Mouse (Mus musculus): ENCODE results near the gene Atf4. TPM values are rescaled to one million over a fixed set of nuclear protein-coding genes. Genes with fewer than 3 reads are reported as not detected.
A peak's percentile ranks its signal among the peaks of the same experiment; 100 is the strongest.

Atf4 gene
- 74.9 and 83.4 TPM in 2 replicates for polyA plus RNA-seq (2015; fragmentation: Nextera tagmentation; extraction: Ambion mirVana)

- ATAC-seq (ENCODE audit: extremely low read depth, insufficient number of reproducible peaks, low FRiP score, low TSS enrichment) = peak; percentile 87
- Histone ChIP-seq H3K9ac (peak within 1 kb of the TSS; percentile 100), H3K27ac (replicated peaks) (peak within 1 kb of the TSS; percentile 100), H3K36me3 (peaks cover 65% of the 10 kb centered on the region), H3K4me1 (peaks cover 76% of the 10 kb centered on the region), H3K4me3 (peak within 1 kb of the TSS; percentile 100), H3K9me3 (no peaks in the 10 kb centered on the region), H3K27me3 (replicated peaks) (no peaks in the 10 kb centered on the region), H3K4me2 (peak within 1 kb of the TSS; percentile 90)
- under 1% methylated on average over 62 of the region's 62 CpGs for WGBS
Measured at GRCm38 (mm10) chr15:80254847-80255645, at the start of gene Atf4. Gene Atf4 (plus strand): TSS chr15:80255184.

- Histone ChIP-seq H3K9me3 (no peaks in the 10 kb centered on the region), H3K36me3 (no peaks in the 10 kb centered on the region), H3K9ac (no peak overlapping the region), H3K27ac (replicated peaks) (no peak overlapping the region), H3K27me3 (replicated peaks) (0 out of 2 replicates have a peak, but pooled peaks cover 17% of the 10 kb centered on the region), H3K4me1 (no peaks in the 10 kb centered on the region), H3K4me3 (no peak overlapping the region), H3K4me2 (no peak overlapping the region)
- 70% methylated on average over 3 of the region's 3 CpGs for WGBS
- no peak for ATAC-seq (ENCODE audit: extremely low read depth, insufficient number of reproducible peaks, low FRiP score, low TSS enrichment)
Measured at GRCm38 (mm10) chr15:80206057-80206565, 48.9 kb upstream of the Atf4 start.

- peaks cover 8% of the 10 kb centered on the region; the same call in 1 of the 2 replicates for H3K36me3 ChIP-seq
- ATAC-seq (ENCODE audit: extremely low read depth, insufficient number of reproducible peaks, low FRiP score, low TSS enrichment) = no peak
- 35% methylated on average over 4 of the region's 4 CpGs for WGBS
- H3K4me3 ChIP-seq = no peak overlapping the region
- H3K9me3 ChIP-seq = no peaks in the 10 kb centered on the region
- 0 out of 2 replicates have a peak, but pooled peaks cover 20% of the 10 kb centered on the region for H3K27me3 ChIP-seq (replicated peaks)
- H3K9ac ChIP-seq = no peak overlapping the region
- no peak overlapping the region for H3K4me2 ChIP-seq
- H3K4me1 ChIP-seq = no peaks in the 10 kb centered on the region
- H3K27ac ChIP-seq (replicated peaks) = no peak overlapping the region
Measured at GRCm38 (mm10) chr15:80208446-80208845, 46.5 kb upstream of the Atf4 start.

GRCm38 (mm10) chr15:80213688-80214087 is 41.3 kb upstream of the Atf4 start:
- H3K9ac ChIP-seq = no peak overlapping the region
- ATAC-seq (ENCODE audit: extremely low read depth, insufficient number of reproducible peaks, low FRiP score, low TSS enrichment) = no peak
- 0 out of 2 replicates have a peak, but pooled peaks cover 4% of the 10 kb centered on the region for H3K27me3 ChIP-seq (replicated peaks)
- H3K9me3 ChIP-seq = no peaks in the 10 kb centered on the region
- H3K4me3 ChIP-seq = no peak overlapping the region
- H3K27ac ChIP-seq (replicated peaks) = no peak overlapping the region
- H3K36me3 ChIP-seq = peaks cover 8% of the 10 kb centered on the region; the same call in 1 of the 2 replicates
- no peaks in the 10 kb centered on the region for H3K4me1 ChIP-seq
- no peak overlapping the region for H3K4me2 ChIP-seq

- no peak overlapping the region for H3K27ac ChIP-seq (replicated peaks)
- WGBS = 15% methylated on average over 10 of the region's 10 CpGs
- no peak overlapping the region for H3K4me3 ChIP-seq
- 0 out of 2 replicates have a peak, but pooled peaks cover 3% of the 10 kb centered on the region for H3K27me3 ChIP-seq (replicated peaks)
- H3K4me2 ChIP-seq = no peak overlapping the region
- H3K4me1 ChIP-seq = peaks cover 8% of the 10 kb centered on the region
- no peak for ATAC-seq (ENCODE audit: extremely low read depth, insufficient number of reproducible peaks, low FRiP score, low TSS enrichment)
- H3K36me3 ChIP-seq = peaks cover 8% of the 10 kb centered on the region; the same call in 1 of the 2 replicates
- H3K9me3 ChIP-seq = no peaks in the 10 kb centered on the region
- H3K9ac ChIP-seq = no peak overlapping the region
Measured at GRCm38 (mm10) chr15:80215716-80216479, 39.1 kb upstream of the Atf4 start.

- Histone ChIP-seq H3K4me2 (no peak overlapping the region), H3K9ac (0 out of 2 replicates have a peak overlapping the region, but pooled peaks have one; percentile 28), H3K36me3 (peaks cover 8% of the 10 kb centered on the region; the same call in 1 of the 2 replicates), H3K27me3 (replicated peaks) (no peaks in the 10 kb centered on the region), H3K9me3 (no peaks in the 10 kb centered on the region), H3K27ac (replicated peaks) (no peak overlapping the region), H3K4me3 (no peak overlapping the region), H3K4me1 (peaks cover 8% of the 10 kb centered on the region)
- WGBS = 57% methylated on average over 9 of the region's 9 CpGs
- no peak for ATAC-seq (ENCODE audit: extremely low read depth, insufficient number of reproducible peaks, low FRiP score, low TSS enrichment)
Measured at GRCm38 (mm10) chr15:80216480-80216820, 38.5 kb upstream of the Atf4 start.

- Histone ChIP-seq H3K36me3 (no peaks in the 10 kb centered on the region; the same call in 1 of the 2 replicates), H3K4me2 (no peak overlapping the region), H3K4me3 (no peak overlapping the region), H3K9me3 (no peaks in the 10 kb centered on the region), H3K4me1 (peaks cover 8% of the 10 kb centered on the region), H3K27me3 (replicated peaks) (no peaks in the 10 kb centered on the region), H3K27ac (replicated peaks) (no peak overlapping the region), H3K9ac (no peak overlapping the region)
- WGBS = 78% methylated on average over 10 of the region's 10 CpGs
- no peak for ATAC-seq (ENCODE audit: extremely low read depth, insufficient number of reproducible peaks, low FRiP score, low TSS enrichment)
Measured at GRCm38 (mm10) chr15:80217476-80217875, 37.5 kb upstream of the Atf4 start.

- H3K27me3 ChIP-seq (replicated peaks) = no peaks in the 10 kb centered on the region
- H3K4me2 ChIP-seq = peak overlapping the region; percentile 51
- ATAC-seq (ENCODE audit: extremely low read depth, insufficient number of reproducible peaks, low FRiP score, low TSS enrichment) = no peak
- WGBS = 31% methylated on average over 14 of the region's 14 CpGs
- peaks cover 20% of the 10 kb centered on the region for H3K4me1 ChIP-seq
- H3K27ac ChIP-seq (replicated peaks) = 0 out of 2 replicates have a peak overlapping the region, but pooled peaks have one; percentile 50
- H3K4me3 ChIP-seq = no peak overlapping the region
- H3K9ac ChIP-seq = peak overlapping the region; percentile 45
- H3K36me3 ChIP-seq = no peaks in the 10 kb centered on the region
- no peaks in the 10 kb centered on the region for H3K9me3 ChIP-seq
Measured at GRCm38 (mm10) chr15:80219211-80219610, 35.8 kb upstream of the Atf4 start.

- ATAC-seq (ENCODE audit: extremely low read depth, insufficient number of reproducible peaks, low FRiP score, low TSS enrichment) = no peak
- H3K36me3 ChIP-seq = no peaks in the 10 kb centered on the region
- WGBS = 60% methylated on average over 4 of the region's 4 CpGs
- H3K27ac ChIP-seq (replicated peaks) = 0 out of 2 replicates have a peak overlapping the region, but pooled peaks have one; percentile 50
- H3K27me3 ChIP-seq (replicated peaks) = no peaks in the 10 kb centered on the region
- H3K9ac ChIP-seq = peak overlapping the region; percentile 45; the same call in 1 of the 2 replicates
- peaks cover 20% of the 10 kb centered on the region for H3K4me1 ChIP-seq
- H3K4me3 ChIP-seq = no peak overlapping the region
- no peaks in the 10 kb centered on the region for H3K9me3 ChIP-seq
- H3K4me2 ChIP-seq = peak overlapping the region; percentile 51
Measured at GRCm38 (mm10) chr15:80219705-80220657, 35.0 kb upstream of the Atf4 start.

- ATAC-seq (ENCODE audit: extremely low read depth, insufficient number of reproducible peaks, low FRiP score, low TSS enrichment) = no peak
- Histone ChIP-seq H3K9ac (no peak overlapping the region), H3K4me3 (no peak overlapping the region), H3K4me2 (no peak overlapping the region), H3K36me3 (no peaks in the 10 kb centered on the region), H3K27me3 (replicated peaks) (no peaks in the 10 kb centered on the region), H3K27ac (replicated peaks) (no peak overlapping the region), H3K4me1 (peaks cover 20% of the 10 kb centered on the region), H3K9me3 (no peaks in the 10 kb centered on the region)
- 59% methylated on average over 8 of the region's 8 CpGs for WGBS
Measured at GRCm38 (mm10) chr15:80221031-80221430, 34.0 kb upstream of the Atf4 start.

Data from heart, embryonic 13.5 days (tissue).